Mouse (Mus musculus) stomach, postnatal 0 days (tissue): ENCODE results near the gene Acad11. TPM values are rescaled to one million over a fixed set of nuclear protein-coding genes. Genes with fewer than 3 reads are reported as not detected.
A peak's percentile ranks its signal among the peaks of the same experiment; 100 is the strongest.

Source experiments
- ATAC-seq: fragments of 200-750 bp; cut with Nextera tagmentation; 2 replicates; pipeline ENCODE4 v1.8.0; 2017; ENCODE audit not compliant: low FRiP score, low TSS enrichment
- DNase-seq: peaks from one replicate; pipeline ENCODE4 v3.0.0-alpha.2; 2016; ENCODE audit warnings: low spot score
- H3K27ac ChIP-seq: fragments of 300-500 bp; sonication (generic); replicated peaks from 2 replicates; pipeline ENCODE4 v1.5.1; 2014; ENCODE audit warnings: mild to moderate bottlenecking, control low read depth
- H3K27me3 ChIP-seq: fragments of 300-500 bp; sonication (generic); 2 replicates; pipeline ENCODE4 v1.6.1; 2014; ENCODE audit warnings: low read length; ENCODE audit not compliant: control insufficient read depth, insufficient read depth
- H3K36me3 ChIP-seq: fragments of 300-500 bp; sonication (generic); 2 replicates; pipeline ENCODE4 v1.6.1; 2014; ENCODE audit warnings: low read length, mixed read lengths; ENCODE audit not compliant: control insufficient read depth, insufficient read depth
- H3K4me1 ChIP-seq: fragments of 300-500 bp; sonication (generic); replicated peaks from 2 replicates; pipeline ENCODE4 v1.6.1; 2014; ENCODE audit warnings: antibody characterized with exemption; ENCODE audit not compliant: control insufficient read depth, insufficient read depth
- H3K4me2 ChIP-seq: fragments of 300-500 bp; sonication (generic); replicated peaks from 2 replicates; pipeline ENCODE4 v1.6.1; 2014; ENCODE audit warnings: low read depth, mild to moderate bottlenecking, control low read depth, moderate library complexity
- H3K4me3 ChIP-seq: fragments of 300-500 bp; sonication (generic); 2 replicates; pipeline ENCODE4 v1.5.1; 2014; ENCODE audit warnings: low read depth, low read length, control low read depth
- H3K9ac ChIP-seq: fragments of 300-500 bp; sonication (generic); 2 replicates; pipeline ENCODE4 v1.6.1; 2014; ENCODE audit warnings: mild to moderate bottlenecking, low read length, control low read depth, mixed read lengths
- H3K9me3 ChIP-seq: fragments of 300-500 bp; sonication (generic); 2 replicates; pipeline ENCODE4 v1.6.1; 2016; ENCODE audit warnings: low read length; ENCODE audit not compliant: control insufficient read depth
- CTCF ChIP-seq: IDR thresholded peaks from 2 replicates; pipeline ENCODE4 v1.5.1; 2016; ENCODE audit warnings: antibody characterized with exemption, low read depth, mild to moderate bottlenecking, moderate library complexity
- EP300 ChIP-seq: optimal IDR thresholded peaks from 2 replicates; pipeline ENCODE3; 2016; ENCODE audit warnings: antibody characterized with exemption
- WGBS: fragments of 180-500 bp; shearing (Covaris S2); extraction: QIAGEN DNeasy Blood & Tissue Kit; methylation state at CpG from one replicate; pipeline ENCODE4 v1.1.7; 2014; 5-methylcytosine and 5-hydroxymethylcytosine counted together
- polyA plus RNA-seq: library from polyadenylated mRNA; unstranded; fragments of >200 nt; fragmentation: Nextera tagmentation; extraction: Ambion mirVana; gene quantifications from 2 replicates; pipeline ENCODE4 v1.2.1, GENCODE M21; 2015

Gene Acad11
- polyA plus RNA-seq: 24.2 and 24.4 TPM in 2 replicates

DNA sequence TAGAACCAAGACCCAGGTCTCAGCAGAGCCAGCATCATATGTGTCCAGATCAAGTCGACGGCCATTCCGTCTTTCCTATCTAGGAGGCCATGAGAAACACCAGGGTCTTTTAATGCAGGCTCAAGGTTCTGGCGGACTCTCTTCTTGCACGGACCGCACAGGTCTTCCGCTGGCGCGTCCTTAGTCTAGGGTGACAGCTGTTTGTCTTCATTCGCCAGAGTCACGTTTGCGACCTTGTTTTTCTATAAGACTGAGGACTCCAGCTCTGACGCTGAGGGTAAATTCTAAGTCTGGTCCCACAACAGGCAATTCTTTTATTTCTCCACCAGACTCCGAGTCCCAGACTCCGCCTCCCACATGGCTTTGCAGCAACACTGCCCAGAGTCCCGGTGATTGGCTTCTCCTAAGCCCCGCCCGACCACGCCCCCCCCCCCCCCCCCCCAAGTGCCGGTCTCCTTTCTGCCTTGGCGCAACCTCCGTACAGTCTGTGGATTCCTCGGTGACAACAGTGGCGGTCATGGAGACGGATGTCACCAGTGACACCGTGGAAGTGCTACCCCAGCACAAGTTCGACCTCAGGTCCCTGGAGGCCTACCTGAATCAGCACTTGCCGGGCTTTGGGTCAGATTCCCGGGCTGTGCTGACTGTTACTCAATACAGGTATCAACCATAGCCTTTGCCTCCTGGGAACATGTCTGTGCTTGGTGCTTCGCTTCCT, at the start of gene Acad11:
Gene Acad11 (plus strand): TSS at position 134 of the 718 bp plus-strand sequence.
- H3K9ac ChIP-seq: peak within 1 kb of the TSS; percentile 88
- peaks cover 9% of the 10 kb centered on the region for H3K36me3 ChIP-seq
- under 1% methylated on average over 29 of the region's 30 CpGs for WGBS
- peak within 1 kb of the TSS; percentile 74 for H3K4me2 ChIP-seq
- 0 out of 2 replicates have a peak, but pooled peaks cover 6% of the 10 kb centered on the region for H3K4me1 ChIP-seq
- peak; percentile 96 for ATAC-seq
- peak; percentile 91 for DNase-seq
- H3K27ac ChIP-seq: peak within 1 kb of the TSS; percentile 79
- no peaks in the 10 kb centered on the region for H3K27me3 ChIP-seq
- TF ChIP-seq CTCF (no peak), EP300 (no peak)
- H3K4me3 ChIP-seq: peak within 1 kb of the TSS; percentile 98
- H3K9me3 ChIP-seq: no peaks in the 10 kb centered on the region

GRCm38 (mm10) chr9:104014526-104014925, 48.7 kb upstream of the Acad11 start:
- H3K27me3 ChIP-seq: no peaks in the 10 kb centered on the region
- no peaks in the 10 kb centered on the region; the same call in 1 of the 2 replicates for H3K36me3 ChIP-seq
- WGBS: 67% methylated on average over 1 of the region's 1 CpGs
- no peak overlapping the region for H3K4me3 ChIP-seq
- H3K4me1 ChIP-seq: no peaks in the 10 kb centered on the region
- TF ChIP-seq CTCF: no peak
- no peak for TF ChIP-seq EP300
- DNase-seq (no peak), ATAC-seq (no peak)
- H3K27ac ChIP-seq: no peak overlapping the region
- H3K9ac ChIP-seq: no peak overlapping the region
- H3K9me3 ChIP-seq: no peaks in the 10 kb centered on the region
- H3K4me2 ChIP-seq: no peak overlapping the region

DNA sequence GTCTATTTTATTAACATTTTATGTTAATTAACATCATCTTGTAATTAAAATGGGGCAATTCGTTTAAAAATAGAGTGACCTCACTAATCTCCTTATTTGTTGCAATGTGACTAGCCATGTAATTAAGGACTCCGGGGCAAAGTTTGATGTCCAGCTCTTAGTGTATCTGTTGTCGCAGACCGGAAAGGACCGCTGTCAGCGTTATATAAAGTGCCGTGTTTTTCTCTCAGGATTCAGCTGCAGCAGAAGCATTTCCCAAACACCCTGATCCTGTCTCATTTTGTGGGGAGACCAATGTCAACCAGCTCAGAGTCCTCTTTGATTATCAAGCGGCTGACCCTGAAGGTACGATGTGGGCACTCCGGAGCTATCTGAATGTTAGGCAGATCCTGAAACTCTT, 42.2 kb upstream of the Acad11 start:
- 93% methylated on average over 10 of the region's 10 CpGs for WGBS
- DNase-seq: no peak
- no peaks in the 10 kb centered on the region for H3K9me3 ChIP-seq
- H3K4me2 ChIP-seq: no peak overlapping the region
- no peaks in the 10 kb centered on the region for H3K4me1 ChIP-seq
- H3K27ac ChIP-seq: no peak overlapping the region
- H3K9ac ChIP-seq: no peak overlapping the region
- no peaks in the 10 kb centered on the region for H3K27me3 ChIP-seq
- H3K36me3 ChIP-seq: peaks cover 6% of the 10 kb centered on the region; the same call in 1 of the 2 replicates
- ATAC-seq: no peak
- TF ChIP-seq CTCF: no peak
- no peak for TF ChIP-seq EP300
- no peak overlapping the region for H3K4me3 ChIP-seq

DNA sequence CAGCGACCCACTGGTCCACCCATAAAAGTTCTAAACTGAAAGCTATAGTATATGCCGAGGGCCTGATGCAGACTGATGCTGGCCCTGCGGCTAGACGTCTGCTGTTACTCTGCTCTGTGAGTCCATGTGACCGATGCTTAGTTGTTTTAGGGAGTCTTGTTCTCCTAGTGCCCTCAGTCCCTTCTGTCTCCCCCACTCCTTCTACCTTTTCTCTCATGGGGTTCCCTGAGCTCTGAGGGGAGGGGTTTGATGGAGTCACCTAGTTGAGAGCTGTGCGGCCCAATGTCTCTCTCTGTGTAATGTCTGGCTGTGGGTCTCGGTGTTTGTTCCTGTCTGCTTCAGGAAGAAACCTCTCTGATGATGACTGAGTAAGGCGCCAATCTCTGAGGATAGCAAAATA, 36.0 kb upstream of the Acad11 start:
- Histone ChIP-seq H3K36me3 (peaks cover 11% of the 10 kb centered on the region; the same call in 1 of the 2 replicates), H3K4me2 (no peak overlapping the region), H3K27ac (no peak overlapping the region), H3K4me3 (no peak overlapping the region), H3K9me3 (no peaks in the 10 kb centered on the region), H3K27me3 (no peaks in the 10 kb centered on the region), H3K9ac (no peak overlapping the region), H3K4me1 (no peaks in the 10 kb centered on the region)
- WGBS: 99% methylated on average over 8 of the region's 8 CpGs
- DNase-seq (no peak), ATAC-seq (no peak)
- TF ChIP-seq EP300 (no peak), CTCF (no peak)

DNA sequence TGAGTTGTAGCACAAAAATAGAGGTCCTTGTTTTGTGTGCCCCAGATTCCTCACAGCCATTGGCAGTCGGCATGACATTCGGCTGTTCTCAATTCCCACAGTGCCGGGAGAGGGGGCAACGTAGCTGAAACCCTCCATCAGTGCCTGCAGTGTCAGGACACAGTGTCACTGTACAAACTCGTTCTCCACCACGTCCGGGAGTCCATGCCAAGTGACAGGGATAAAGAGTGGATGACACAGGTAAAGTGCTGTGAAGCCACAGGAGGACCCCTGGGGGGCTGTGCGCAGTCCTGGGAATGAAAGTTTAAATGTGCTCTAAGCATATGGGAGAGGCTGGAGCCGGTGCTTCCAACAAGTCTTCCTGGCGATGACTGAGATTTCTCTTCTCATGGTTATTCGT, 33.3 kb upstream of the Acad11 start:
- TF ChIP-seq CTCF (no peak), EP300 (no peak)
- no peak overlapping the region for H3K4me3 ChIP-seq

GRCm38 (mm10) chr9:104034231-104034630, 28.9 kb upstream of the Acad11 start:
- WGBS: 77% methylated on average over 8 of the region's 8 CpGs
- H3K27me3 ChIP-seq: no peaks in the 10 kb centered on the region
- no peak for DNase-seq

More for the DNA sequence above, 33.3 kb upstream of the Acad11 start:
- DNase-seq: no peak
- 87% methylated on average over 11 of the region's 11 CpGs for WGBS
- H3K36me3 ChIP-seq: peaks cover 8% of the 10 kb centered on the region; the same call in 1 of the 2 replicates
- H3K9me3 ChIP-seq: no peaks in the 10 kb centered on the region
- no peak overlapping the region for H3K9ac ChIP-seq
- no peak for ATAC-seq
- no peak overlapping the region for H3K27ac ChIP-seq
- no peaks in the 10 kb centered on the region for H3K4me1 ChIP-seq
- H3K27me3 ChIP-seq: no peaks in the 10 kb centered on the region
- H3K4me2 ChIP-seq: no peak overlapping the region

More at GRCm38 (mm10) chr9:104034231-104034630, 28.9 kb upstream of the Acad11 start:
- Histone ChIP-seq H3K36me3 (peaks cover 14% of the 10 kb centered on the region; the same call in 1 of the 2 replicates), H3K9me3 (no peaks in the 10 kb centered on the region), H3K4me1 (no peaks in the 10 kb centered on the region), H3K4me2 (no peak overlapping the region), H3K9ac (no peak overlapping the region), H3K27ac (no peak overlapping the region), H3K4me3 (no peak overlapping the region)
- no peak for ATAC-seq
- TF ChIP-seq CTCF: no peak
